ENCODE assay signal across 9 mouse cellular contexts in genomic region chr2:3285709-3286108, GRCm38 (mm10). TPM values are rescaled to one million over a fixed set of nuclear protein-coding genes. Genes with fewer than 3 reads are reported as not detected.
A peak's percentile ranks its signal among the peaks of the same experiment; 100 is the strongest.
DNase-seq lines count a peak whose midpoint lies in the region; ATAC-seq and TF ChIP-seq lines count a peak whose summit lies in the region.
"Had no signal": no experiment of that assay in that cellular context is flagged by ENCODE, and none has a peak within 500 bp of the region (broad histone marks: within the 10 kb centered on the region; RNA-seq: fewer than 3 reads in every experiment).

No protein-coding gene starts in this region.

- no peak for TF ChIP-seq CTCF in left cerebral cortex, adult 2 months (IDR thresholded peaks at IDR 0.05)

- H3K9me3 ChIP-seq in embryonic facial prominence, embryonic 15.5 days (replicated peaks), result no peaks in the 10 kb centered on the region
- no peaks in the 10 kb centered on the region for H3K9me3 ChIP-seq in hindbrain, embryonic 15.5 days
- H3K9me3 ChIP-seq in midbrain, embryonic 16.5 days (replicated peaks; ENCODE audit: control insufficient read depth, low read length, poor library complexity, severe bottlenecking), result no peaks in the 10 kb centered on the region

- intact Hi-C loops in left cerebral cortex, adult 2 months (cut with DNase I), result no loop called here

- no peaks in the 10 kb centered on the region for H3K36me3 ChIP-seq in embryonic facial prominence, embryonic 15.5 days
- H3K36me3 ChIP-seq in hindbrain, embryonic 15.5 days, result no peaks in the 10 kb centered on the region
- H3K36me3 ChIP-seq in midbrain, embryonic 16.5 days (ENCODE audit: control insufficient read depth, insufficient read depth, low read length), result no peaks in the 10 kb centered on the region

- H3K27me3 ChIP-seq in embryonic facial prominence, embryonic 15.5 days, result no peaks in the 10 kb centered on the region
- H3K27me3 ChIP-seq in hindbrain, embryonic 15.5 days, result no peaks in the 10 kb centered on the region
- H3K27me3 ChIP-seq in midbrain, embryonic 16.5 days (ENCODE audit: control insufficient read depth, insufficient read depth, low read depth, low read length), result no peaks in the 10 kb centered on the region

- 72% methylated on average over 3 of the region's 3 CpGs for WGBS in embryonic facial prominence, embryonic 15.5 days
- 78% methylated on average over 3 of the region's 3 CpGs for WGBS in hindbrain, embryonic 15.5 days
- 77% methylated on average over 3 of the region's 3 CpGs for WGBS in midbrain, embryonic 16.5 days

- H3K9ac ChIP-seq in embryonic facial prominence, embryonic 15.5 days, result no peak overlapping the region
- 0 out of 2 replicates have a peak overlapping the region, but pooled peaks have one; percentile 83 for H3K9ac ChIP-seq in hindbrain, embryonic 15.5 days
- H3K9ac ChIP-seq in midbrain, embryonic 16.5 days (ENCODE audit: low read depth, low read length), result peak overlapping the region; percentile 68; the same call in 1 of the 2 replicates

- H3K4me3 ChIP-seq in left cerebral cortex, adult 2 months, result peak overlapping the region; percentile 94
- peak overlapping the region; percentile 96; the same call in 1 of the 2 replicates for H3K4me3 ChIP-seq in embryonic facial prominence, embryonic 15.5 days (replicated peaks)
- peak overlapping the region; percentile 82 for H3K4me3 ChIP-seq in hindbrain, embryonic 15.5 days
- peak overlapping the region; percentile 51; the same call in 1 of the 2 replicates for H3K4me3 ChIP-seq in midbrain, embryonic 16.5 days (ENCODE audit: low read depth, low read length)

- no peak for DNase-seq in left cerebral cortex, adult 2 months (ENCODE audit: extremely low spot score in 1 of 2, low spot score in 2 of 2)
- DNase-seq in left cerebral cortex, adult 8-10 months (ENCODE audit: low spot score in 2 of 2), result no peak
- DNase-seq in cerebellum, postnatal 36 days, result no peak
- DNase-seq in urinary bladder, postnatal 14 days (ENCODE audit: low spot score), result no peak
- DNase-seq in embryo, embryonic 11 days, result no peak
- DNase-seq: kidney, adult 11 months had no signal

- H3K4me1 ChIP-seq in embryonic facial prominence, embryonic 15.5 days, result peaks cover 8% of the 10 kb centered on the region
- H3K4me1 ChIP-seq in hindbrain, embryonic 15.5 days (replicated peaks), result peaks cover 20% of the 10 kb centered on the region
- H3K4me1 ChIP-seq in midbrain, embryonic 16.5 days (ENCODE audit: control insufficient read depth, insufficient read depth, low read length), result peaks cover 17% of the 10 kb centered on the region

- no peak overlapping the region; the same call in 1 of the 2 replicates for H3K27ac ChIP-seq in left cerebral cortex, adult 2 months
- no peak overlapping the region for H3K27ac ChIP-seq in embryonic facial prominence, embryonic 15.5 days (replicated peaks)
- no peak overlapping the region for H3K27ac ChIP-seq in hindbrain, embryonic 15.5 days (replicated peaks)
- H3K27ac ChIP-seq in midbrain, embryonic 16.5 days (ENCODE audit: low read length), result no peak overlapping the region

- ATAC-seq in embryonic facial prominence, embryonic 15.5 days (ENCODE audit: insufficient number of reproducible peaks, low FRiP score, low TSS enrichment, low read depth), result no peak
- no peak for ATAC-seq in hindbrain, embryonic 15.5 days (ENCODE audit: low FRiP score, low read depth)
- ATAC-seq in midbrain, embryonic 16.5 days, result no peak

- H3K4me2 ChIP-seq in embryonic facial prominence, embryonic 15.5 days (replicated peaks), result no peak overlapping the region
- peak overlapping the region; percentile 72 for H3K4me2 ChIP-seq in hindbrain, embryonic 15.5 days
- peak overlapping the region; percentile 79 for H3K4me2 ChIP-seq in midbrain, embryonic 16.5 days (ENCODE audit: low read length)

RNA-seq across cellular contexts. Expression of gene Nmt2, which starts 1.7 kb away (rescaled TPM):
- 10 to 100 TPM; 94.3 to 99.9 TPM for total RNA-seq in left cerebral cortex, adult 2 months (2021)
- total RNA-seq in left cerebral cortex, adult 8-10 months (2022), result 10 to 100 TPM; 86.3 to 98.2 (median 91.2) TPM
- 35.7 and 38.6 TPM in 2 replicates for polyA plus RNA-seq in embryonic facial prominence, embryonic 15.5 days (2015; fragmentation: Nextera tagmentation; extraction: Ambion mirVana)
- polyA plus RNA-seq in hindbrain, embryonic 15.5 days (2015; fragmentation: Nextera tagmentation; extraction: Ambion mirVana), result 101 and 109 TPM in 2 replicates
- polyA plus RNA-seq in midbrain, embryonic 16.5 days (2015; fragmentation: Nextera tagmentation; extraction: Ambion mirVana), result 121 and 122 TPM in 2 replicates

RNA-seq across cellular contexts. Expression of gene Rpp38, which starts 46.7 kb away (rescaled TPM):
- total RNA-seq in left cerebral cortex, adult 2 months (2021), result 1 to 10 TPM; 8.3 to 9.0 TPM
- 10 to 100 TPM; 10.0 to 12.3 (median 10.1) TPM for total RNA-seq in left cerebral cortex, adult 8-10 months (2022)
- polyA plus RNA-seq in embryonic facial prominence, embryonic 15.5 days (2015; fragmentation: Nextera tagmentation; extraction: Ambion mirVana), result 19.5 and 22.1 TPM in 2 replicates
- polyA plus RNA-seq in hindbrain, embryonic 15.5 days (2015; fragmentation: Nextera tagmentation; extraction: Ambion mirVana), result 11.1 and 12.1 TPM in 2 replicates
- 10.8 and 11.8 TPM in 2 replicates for polyA plus RNA-seq in midbrain, embryonic 16.5 days (2015; fragmentation: Nextera tagmentation; extraction: Ambion mirVana)

RNA-seq across cellular contexts. Expression of gene Acbd7, which starts 50.3 kb away (rescaled TPM):
- 1 to 10 TPM in 1 of 2 experiments, not detected in 1; 1.2 TPM for total RNA-seq in left cerebral cortex, adult 2 months (2021)
- 1 to 10 TPM in 2 of 4 experiments, not detected in 2; 1.0 to 1.6 TPM for total RNA-seq in left cerebral cortex, adult 8-10 months (2022)
- 3.5 and 3.8 TPM in 2 replicates for polyA plus RNA-seq in embryonic facial prominence, embryonic 15.5 days (2015; fragmentation: Nextera tagmentation; extraction: Ambion mirVana)
- 3.6 and 4.2 TPM in 2 replicates for polyA plus RNA-seq in hindbrain, embryonic 15.5 days (2015; fragmentation: Nextera tagmentation; extraction: Ambion mirVana)
- polyA plus RNA-seq in midbrain, embryonic 16.5 days (2015; fragmentation: Nextera tagmentation; extraction: Ambion mirVana), result 4.3 and 7.3 TPM in 2 replicates
